Mouse (Mus musculus): ENCODE measurements at regions not wholly inside any gene's neighbourhood (a gene's known extent, or its start where the extent isn't known, plus 50 kb on each side); places are given as distances from the start of the nearest gene placed in this dataset.

DNA sequence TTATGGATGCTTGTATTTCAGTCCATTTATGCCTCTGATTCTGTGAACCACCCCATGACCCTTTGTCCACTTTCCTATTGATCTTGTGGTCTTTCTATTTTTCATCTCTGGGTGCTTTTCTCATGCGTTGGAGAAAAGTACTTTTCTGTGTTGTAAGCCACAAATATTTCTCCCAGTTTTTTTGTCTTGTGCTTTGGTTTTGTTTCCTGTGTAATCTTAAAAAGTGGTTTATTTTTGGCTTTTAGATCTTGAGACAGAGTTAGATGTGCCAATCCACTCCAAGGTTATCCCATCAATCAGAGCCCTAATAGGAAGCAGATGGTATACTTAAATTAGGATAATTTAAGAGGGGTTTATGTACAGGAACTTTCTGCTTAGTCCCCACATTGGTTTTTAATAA is 50.0 kb upstream of the Slc22a23 start:
- no peak for DNase-seq (ENCODE audit: low spot score)
